Mouse (Mus musculus) ovary, postnatal 10 days (tissue): ENCODE results near the gene Grin3a.
"Not testable (repeated sequence)": the region's sequence is repeated elsewhere in the genome, so short reads cannot be mapped to it uniquely, and the experiment has no call there.

Experiments used
- DNase-seq: peaks from one replicate; pipeline ENCODE4 v3.0.0; 2022; ENCODE audit warnings: low spot score

Grin3a gene

DNA sequence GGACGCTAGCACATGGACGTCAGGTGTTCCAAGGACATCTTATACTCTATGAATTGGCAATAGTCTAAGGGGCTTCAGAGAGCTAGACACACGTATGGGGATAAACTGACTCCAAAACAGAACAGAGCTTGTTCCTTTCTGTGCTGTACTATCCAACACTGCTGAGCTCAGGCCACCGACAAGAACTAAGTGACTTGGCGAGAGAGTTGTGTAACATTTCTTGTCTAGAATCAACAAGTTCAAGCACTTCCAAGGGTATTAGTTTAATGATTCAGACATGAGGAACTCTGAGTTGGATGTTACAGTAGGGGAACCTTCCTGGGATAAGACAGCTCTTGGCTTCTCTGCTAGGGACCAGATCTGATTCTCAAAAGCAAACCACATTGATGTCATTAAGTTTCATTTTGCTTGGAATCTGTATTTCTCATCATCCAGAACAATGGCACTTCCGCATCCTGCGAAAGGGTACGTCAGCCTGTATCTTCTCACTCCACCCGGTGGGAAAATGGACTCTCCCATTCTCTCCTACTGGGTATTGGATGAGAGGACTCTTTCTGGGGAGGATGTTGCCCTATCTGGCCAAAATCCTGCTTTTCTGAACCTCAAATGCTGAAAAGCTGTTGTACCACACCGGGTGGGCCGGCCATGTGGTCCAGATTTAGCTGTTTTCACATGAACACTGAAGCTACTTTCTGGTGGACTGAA, 165.2 kb downstream of the Grin3a start:
- no peak for DNase-seq

DNA sequence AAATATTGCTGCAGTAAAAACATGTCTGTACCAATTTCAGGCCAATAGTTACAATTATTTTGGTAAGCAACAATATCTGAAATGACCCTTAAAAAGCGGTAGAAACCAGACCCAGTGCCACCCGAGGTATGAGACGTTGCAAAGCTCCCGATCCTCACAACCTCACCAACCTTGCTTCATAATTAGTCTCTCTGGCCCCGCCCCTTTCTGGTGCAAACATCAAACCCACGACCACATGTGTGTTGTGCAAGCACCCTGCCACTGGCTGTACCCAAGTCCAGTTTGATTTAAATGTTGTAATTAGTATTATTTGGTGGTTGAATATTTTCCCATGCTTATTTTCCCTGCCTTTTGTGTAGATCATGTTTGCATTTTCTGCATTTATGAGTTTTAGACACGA, 168.8 kb downstream of the Grin3a start:
- DNase-seq = no peak

DNA sequence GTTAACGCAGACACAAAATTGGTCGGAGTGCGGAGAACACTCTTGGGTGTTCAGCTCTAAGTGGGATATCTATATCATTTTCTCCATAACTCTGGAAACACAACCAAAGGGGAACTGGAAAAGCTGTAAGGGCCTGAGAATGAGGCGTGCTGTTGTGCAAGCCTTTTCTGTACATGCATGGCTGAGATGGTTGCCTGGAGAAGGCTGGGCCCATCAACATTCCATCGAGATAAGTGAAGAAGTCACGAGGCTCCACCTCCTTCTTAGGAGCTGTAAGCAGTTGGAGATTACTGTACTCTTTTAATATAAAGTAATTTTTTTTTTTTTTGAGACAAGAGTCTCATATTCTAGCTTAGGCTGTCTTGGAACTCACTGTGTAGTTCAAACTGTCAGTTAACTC, 169.5 kb downstream of the Grin3a start:
- no peak for DNase-seq

DNA sequence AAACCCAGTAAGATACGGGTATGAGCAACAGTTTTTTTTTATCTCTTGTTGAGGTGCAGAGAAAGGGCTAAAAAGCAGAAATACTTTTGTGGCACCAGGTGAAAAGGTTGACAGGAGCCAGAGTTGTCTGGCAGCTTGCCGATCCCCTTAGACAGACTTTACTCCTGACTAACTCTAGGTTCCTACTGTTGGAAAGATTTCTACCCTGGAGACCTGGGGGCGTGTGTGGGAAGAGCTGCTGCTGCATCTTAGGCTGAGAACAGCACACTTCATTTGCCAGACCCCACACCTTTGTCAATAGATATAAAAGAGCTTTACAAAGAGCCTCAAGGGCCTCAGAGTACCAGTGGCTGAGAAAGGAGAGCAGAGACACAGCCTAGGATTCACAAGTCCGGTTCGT, 180.7 kb downstream of the Grin3a start:
- DNase-seq = no peak

DNA sequence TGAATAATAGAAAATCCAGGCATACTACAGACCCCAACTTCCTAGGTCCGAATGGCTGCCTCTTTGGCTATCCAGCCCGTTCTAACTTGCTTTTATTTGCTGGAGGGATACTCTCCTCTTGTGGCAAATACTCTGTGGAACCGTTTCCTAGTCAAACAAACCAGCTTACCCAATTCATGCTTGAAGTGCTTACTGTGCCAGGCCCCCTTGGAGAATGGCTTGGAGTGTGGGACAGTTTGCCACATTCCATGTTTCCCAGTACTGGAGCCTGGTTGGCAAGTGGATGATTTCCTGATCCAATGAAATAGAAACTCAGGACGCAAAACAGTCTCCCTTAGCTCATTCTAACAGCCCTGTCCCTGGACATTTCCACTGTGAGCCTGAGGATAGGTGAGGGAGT, 183.3 kb downstream of the Grin3a start:
- DNase-seq = no peak

DNA sequence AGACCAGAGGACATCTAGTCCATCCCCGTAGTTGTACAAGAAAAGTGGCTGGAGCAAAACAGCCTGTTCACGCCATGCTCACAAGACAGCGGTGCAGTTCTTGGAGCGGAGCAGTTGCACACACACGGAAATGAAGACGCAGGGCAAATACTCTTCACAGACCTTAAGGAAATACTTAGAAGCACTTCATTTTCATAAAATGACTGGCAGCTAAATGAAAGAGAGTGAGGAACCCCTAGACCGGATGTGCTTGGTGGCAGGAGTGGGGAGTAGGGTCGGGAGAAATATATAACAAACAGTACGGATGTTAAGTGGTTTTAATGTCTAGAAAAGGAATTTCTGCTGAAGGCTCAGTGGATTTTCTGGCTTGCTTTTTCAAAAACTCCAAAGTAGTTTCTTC, 183.9 kb downstream of the Grin3a start:
- no peak for DNase-seq

DNA sequence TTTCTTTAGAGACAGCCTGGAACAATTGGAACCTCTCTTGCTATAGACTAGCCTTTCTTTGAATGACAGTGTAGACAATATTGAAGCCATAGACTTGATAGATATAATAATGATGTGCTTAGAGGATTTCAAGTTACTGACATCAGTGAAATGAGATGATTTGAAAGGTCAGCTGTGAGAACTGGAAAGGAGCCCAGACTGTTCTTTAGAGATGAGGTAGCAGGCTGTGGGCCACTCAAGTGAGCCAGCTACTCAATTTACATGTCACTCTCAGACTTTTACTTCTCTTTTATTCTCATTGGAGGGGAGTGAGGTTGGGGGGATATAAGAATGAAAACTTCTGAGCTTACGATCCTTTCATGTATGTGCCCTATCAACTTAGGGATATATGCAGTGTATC, 186.1 kb downstream of the Grin3a start:
- DNase-seq = no peak

DNA sequence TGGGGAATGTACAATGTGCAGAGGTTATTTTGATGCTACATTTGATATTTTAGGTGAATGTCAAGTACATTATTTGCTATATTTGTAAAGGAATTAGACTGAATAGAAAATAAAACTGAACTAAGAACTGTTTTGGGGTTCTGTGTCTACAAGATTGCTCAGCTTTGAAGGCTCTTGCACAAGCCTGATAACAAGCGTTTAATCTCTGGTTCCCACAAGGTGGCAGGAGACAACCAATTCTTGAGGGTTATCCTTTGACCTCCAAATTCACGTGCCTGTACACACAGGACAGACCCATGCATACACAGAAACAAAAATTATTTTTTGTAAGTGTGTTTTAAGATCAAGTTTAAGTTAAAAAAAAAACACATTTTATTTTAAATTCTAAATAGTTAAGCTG, 205.6 kb downstream of the Grin3a start:
- no peak for DNase-seq

DNA sequence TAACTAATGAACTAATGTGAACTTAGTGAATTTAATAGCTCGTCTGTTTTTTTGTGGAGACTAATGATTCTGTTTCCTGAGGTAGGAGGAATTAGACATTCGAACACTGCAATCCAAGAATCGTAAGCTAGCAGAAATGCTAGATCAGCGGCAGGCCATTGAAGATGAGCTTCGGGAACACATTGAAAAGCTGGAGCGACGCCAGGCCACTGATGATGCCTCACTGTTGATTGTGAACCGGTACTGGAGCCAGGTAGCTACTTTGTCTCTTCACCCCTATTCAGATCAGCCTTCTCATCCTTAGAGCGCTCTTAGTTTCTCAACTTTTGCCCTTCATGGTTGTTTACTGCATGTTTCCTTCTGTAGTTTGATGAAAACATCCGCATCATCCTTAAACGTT, 207.7 kb downstream of the Grin3a start:
- DNase-seq = no peak

DNA sequence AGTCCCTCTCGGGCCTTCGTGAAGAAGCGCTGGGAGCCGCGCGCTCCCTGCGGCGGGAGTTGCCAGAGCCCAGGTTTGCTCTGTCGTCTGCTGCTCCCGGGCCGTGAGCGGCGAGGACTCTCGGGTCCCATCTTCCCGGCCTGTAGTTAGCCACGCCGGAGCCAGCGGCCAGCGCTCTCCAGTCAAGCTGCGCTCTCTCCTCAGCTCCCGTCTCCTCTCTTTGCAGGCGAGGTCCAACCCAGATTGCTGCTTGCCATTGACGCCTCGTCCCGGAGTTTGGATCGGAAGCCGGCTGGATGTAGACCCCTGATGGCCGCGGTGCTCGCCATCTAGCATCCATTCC, 213.4 kb downstream of the Grin3a start:
- DNase-seq = peak; percentile 85

DNA sequence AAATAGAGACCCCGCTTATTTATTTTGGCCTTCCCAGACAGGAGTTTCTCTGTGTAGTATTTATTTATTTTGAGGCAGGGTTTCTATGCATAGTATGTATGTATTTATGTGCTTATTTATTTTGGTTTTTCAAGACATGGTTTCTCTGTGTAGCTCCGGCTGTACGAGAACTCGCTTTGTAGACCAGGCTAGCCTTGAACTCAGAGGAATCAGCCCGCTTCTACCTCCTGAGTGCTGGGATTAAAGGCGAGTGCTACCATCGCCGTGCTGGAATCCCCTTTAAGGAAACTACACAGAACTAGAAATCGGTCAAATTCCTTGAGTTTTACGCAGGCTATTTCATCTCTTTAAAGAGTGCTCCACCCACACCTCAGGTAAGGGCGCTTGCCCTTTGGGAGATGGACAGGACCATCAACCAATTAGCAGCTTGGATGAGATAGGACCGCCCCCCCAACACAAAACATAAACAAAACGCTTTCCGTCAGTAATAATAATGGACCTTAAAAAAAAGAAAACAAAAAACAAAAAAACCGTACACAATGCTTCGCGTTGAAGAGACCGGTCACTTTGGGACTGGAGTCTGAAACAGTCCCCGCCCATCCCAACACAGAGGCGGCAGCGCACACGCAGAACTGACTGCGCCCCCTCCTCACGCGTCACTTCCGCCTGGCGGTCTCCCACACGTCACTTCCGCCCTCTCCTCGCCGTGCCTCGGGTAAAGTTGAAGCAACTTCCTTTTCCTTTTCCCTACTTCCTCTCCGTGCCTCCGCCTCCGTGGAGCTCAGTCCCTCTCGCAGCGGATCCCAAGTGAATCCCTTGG, 214.0 kb downstream of the Grin3a start, which contains the start of gene Rnf20:
Gene Rnf20, plus strand, starts transcription at position 688 of the 820 bp plus-strand sequence.
- DNase-seq = no peak

DNA sequence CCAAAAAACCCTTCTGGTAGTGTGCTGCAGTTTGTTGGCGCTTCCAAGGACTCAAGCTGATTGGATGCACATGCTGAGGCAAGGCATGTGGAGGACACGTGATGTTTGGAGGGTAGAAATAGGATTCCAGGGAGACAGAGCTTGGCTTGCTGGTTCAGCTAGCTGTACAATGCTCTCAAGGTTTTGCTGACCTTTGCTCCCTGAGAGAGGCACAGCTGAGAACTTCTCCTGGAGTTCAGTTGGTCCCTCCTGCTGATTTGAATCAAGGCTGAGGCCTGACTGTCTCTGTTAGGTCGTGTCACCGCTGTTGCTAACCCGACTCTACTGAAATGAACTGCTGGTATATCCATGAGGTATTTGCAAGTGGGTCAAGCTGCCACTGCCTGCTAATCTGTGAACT, 216.6 kb downstream of the Grin3a start:
- no peak for DNase-seq

DNA sequence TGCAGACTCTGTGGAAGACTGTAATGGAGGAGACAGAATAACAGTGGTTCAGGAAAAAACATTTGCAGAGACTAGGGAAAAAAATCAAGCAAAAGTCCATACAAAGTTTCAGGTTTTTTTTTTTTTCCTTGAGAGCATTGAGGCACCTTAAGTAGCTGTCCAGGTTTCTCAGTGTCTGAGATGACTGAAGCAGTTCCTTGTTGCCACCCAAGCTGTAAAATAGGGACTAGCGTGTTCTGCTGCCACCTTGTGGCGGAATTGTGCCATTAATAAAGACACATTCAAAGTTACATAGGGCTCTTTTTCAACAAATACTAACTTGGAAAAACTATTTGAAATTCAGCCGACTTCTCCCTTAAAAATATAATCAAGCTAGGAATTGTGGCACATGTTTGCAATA, 218.6 kb downstream of the Grin3a start:
- DNase-seq = peak; percentile 34

DNA sequence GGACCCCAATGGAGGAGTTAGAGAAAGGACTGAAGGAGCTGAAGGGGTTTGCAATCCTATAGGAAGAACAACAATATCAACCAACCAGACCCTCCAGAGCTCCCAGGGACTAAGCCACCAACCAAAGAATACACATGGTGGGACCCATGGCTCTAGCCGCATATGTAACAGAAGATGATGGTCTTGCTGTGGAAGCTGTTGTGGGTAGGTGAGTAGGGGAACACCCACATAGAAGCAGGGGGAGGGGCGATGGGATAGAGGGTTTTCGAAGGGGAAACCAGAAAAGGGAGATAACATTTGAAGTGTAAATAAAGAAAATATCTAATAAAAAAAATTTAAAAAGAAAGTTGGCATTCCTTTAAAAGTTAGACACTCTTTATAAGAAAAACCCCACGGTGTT, 220.6 kb downstream of the Grin3a start:
- DNase-seq = not testable (repeated sequence)

DNA sequence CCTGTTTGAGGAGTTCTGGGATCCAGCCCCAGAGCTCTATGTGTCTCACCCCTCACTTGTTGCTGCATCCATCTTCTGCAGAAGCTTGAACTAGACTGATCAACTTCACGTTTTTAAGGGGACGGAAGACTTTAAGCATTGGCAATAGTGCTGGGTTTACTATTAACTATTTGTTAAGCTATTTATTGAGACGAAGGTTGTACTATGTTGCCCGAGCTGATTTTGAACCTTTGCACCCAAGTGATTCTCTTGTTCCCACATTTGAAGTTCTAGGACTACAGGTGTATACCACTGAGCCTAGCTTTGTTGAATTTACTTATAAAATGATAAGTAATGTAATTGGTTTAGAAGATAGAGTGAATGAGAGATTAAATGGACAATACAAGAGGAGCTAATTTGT, 221.6 kb downstream of the Grin3a start:
- no peak for DNase-seq

DNA sequence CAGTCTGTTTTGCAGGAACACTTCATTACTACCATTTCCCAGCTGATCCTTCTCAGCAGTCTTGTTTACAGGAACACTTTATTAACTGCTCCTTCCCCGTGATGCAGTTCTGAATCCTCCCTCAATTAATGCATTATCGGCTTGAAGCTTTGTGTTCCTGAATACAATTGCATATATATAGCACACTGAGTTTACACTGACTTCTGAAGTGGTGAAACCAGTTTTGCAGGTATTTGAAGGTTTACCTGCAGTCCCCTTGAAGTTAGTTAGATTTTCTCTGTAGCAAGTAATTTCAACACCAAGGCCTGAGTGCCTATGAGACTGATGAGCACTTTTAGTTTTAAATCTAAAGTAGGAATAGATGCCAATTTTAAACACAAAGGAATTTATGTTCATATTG, 223.3 kb downstream of the Grin3a start:
- no peak for DNase-seq

DNA sequence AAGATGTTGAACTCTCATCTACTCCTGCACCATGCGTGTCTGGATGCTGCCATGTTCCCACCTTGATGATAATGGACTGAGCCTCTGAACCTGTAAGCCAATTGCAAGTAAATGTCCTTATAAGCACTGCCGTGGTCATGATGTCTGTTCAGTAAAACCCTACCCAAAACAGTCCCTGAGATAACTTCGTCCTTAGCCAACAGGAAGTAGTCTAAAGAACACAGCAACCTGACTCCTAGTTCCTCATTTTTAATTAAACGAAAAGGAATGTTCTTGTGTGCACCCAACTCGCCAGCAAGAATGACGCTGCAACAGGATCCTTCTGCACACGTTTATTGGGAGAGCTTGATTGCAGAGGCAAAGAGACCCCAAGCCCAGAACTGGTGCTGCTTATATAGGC, 225.7 kb downstream of the Grin3a start:
- not testable (repeated sequence) for DNase-seq

DNA sequence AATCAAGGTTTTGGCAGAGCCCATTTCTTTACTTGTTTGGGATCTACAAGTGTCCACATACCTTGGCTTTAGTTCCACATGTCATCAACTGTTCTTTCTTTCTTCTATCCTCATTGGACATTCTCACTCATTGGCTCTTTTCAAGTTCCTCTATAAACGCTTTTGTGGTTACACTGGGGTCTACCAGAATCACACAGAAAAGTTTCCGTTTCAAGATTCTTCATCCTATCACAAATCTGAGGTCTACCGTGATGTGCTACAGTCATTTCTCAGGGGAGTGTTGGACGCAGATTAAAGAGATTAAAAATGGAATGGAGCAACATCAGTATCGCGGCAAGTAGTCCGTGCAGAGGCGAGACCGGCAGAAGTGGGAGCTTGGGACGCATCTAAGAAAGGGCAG, 228.6 kb downstream of the Grin3a start:
- no peak for DNase-seq
